Mouse (Mus musculus): ENCODE data around the gene Cdc14b. TPM values are rescaled to one million over a fixed set of nuclear protein-coding genes. Genes with fewer than 3 reads are reported as not detected.

The Cdc14b gene
- 10.6 and 11.8 TPM in 2 replicates for polyA plus RNA-seq (2012; rRNA removed)

DNA sequence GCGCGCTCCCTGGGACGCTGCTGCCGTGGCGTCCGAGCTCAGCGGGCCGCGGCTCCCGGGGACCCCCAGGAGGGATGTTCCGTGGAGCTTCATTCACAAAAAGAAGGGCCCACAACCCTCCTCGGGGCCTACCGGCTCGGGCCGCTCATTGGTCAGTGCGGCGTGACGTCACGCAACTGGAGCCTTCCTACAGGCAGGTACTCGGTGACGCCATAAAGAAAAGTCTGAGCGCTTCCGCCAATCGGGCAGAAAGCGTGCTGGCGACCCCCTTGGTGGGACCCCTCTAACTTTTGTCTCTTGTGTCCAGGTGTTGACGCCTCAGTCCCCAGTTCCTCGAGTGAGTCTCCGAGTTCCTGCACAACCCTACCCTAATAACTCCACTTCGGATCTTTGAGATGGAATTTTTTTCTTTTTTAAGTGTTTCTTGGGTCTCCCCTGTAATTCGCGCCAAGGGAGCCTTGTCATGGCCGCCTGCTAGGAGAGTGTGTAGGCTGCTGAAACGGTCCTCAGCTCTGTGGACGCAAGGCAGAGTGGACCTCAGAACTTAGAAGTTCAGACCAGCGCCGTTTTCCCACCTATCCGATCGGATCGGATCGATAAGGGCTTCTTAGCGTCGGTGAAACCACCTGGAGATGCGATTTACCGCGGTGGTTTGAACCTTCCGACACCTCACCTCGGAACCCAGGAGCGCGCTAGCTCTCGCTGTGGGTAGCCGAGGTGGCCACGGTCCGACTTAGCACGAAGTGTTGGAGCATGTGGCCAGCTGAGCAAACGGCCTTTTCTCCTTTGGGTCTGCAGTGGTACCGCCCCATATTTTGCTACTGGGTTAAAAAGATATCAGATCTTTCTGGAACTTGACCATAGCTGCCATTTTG lies at the start of gene Cdc14b:
Gene Cdc14b (minus strand): TSS at position 412 of the 875 bp plus-strand sequence.
- peak; percentile 40 to 66 for DNase-seq (ENCODE audit: extremely low spot score in 1 of 2, low spot score in 1 of 2)

DNA sequence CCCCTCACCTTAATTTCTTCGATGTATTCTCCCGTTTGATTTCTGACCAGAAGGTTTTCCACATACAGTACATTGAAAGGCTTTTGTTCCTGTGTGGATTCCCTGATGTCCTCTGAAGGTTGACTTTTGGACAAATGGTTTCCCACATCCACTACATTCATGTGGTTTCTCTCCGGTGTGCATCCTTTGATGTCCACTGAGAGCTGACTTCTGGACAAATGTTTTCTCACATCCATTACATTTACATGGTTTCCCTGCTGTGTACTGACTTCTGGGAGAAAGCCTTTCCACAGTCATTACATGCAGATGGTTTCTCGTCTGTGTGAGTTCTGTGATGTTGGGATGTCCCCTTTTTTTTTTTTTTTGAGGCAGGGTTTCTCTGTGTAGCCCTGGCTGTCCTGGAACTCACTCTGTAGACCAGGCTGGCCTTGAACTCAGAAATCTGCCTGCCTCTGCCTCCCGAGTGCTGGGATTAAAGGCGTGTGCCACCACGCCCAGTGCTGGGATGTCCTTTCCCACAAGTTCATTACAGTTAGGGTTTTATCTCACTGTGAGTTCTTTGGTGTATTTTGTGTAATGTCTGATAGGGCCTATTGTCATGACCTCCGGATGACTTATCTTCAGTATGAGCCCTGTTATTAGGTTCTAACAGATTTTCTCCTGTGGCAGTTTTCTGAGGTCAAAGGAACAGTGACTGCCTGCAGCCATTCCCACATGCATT lies 47.6 kb upstream of the Cdc14b start:
- DNase-seq (ENCODE audit: extremely low spot score in 1 of 2, low spot score in 1 of 2), result no peak

DNA sequence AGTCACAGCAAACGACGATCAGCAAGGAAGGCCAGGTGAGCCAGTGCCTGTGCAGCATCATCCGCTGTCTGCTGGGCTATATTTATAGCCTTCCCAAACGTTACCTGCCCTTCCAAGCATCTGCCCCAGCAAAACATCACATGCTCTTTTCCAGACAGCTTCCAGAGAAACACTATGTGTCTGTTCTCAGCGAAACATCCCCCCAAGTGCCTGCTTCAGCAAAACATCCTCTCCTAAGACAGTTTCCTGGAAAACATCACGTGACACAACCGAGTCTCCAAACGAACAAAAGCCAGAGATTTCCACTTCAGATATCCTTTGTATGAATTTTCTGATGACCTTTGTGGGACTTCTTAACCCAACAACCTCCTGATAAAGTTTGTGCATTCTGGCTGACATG lies 45.2 kb upstream of the Cdc14b start:
- DNase-seq (ENCODE audit: extremely low spot score in 1 of 2, low spot score in 1 of 2), result no peak

DNA sequence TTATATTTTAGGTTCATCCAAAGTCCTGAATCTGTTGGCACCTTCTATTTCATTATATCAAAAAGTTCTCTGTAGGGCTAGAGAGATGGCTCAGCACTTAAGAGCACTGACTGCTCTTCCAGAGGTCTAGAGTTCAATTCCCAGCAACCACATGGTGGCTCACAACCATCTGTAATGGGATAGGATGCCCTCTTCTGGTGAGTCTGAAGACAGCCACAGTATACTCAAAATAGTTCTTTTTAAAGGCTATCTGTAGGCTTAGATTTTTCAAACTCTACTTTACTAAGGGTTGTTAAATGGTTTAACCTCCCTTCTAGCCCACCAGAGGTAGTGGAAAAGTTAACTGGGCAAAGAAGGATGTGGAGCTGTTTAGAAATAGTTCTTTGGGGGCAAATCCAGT lies 44.7 kb upstream of the Cdc14b start:
- DNase-seq (ENCODE audit: extremely low spot score in 1 of 2, low spot score in 1 of 2), result no peak

DNA sequence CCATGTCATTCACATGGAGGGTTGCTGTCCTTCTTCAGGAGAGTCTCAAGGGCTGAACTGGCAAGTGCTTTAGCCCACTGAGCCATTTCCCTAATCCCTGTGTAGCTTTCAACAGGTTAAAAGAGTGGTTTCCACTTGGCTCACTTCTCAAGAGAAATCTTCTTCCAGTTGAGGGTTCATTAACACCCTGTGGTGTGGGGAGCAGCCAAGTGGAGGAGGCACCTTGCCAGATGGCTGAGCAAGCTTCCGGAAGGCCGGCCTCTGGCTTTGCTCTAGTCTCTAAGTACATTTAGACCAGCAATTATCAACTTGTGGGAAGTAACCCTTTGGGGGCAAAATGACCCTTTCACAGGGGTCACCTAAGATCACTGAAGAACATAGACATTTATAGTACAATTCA lies 43.3 kb upstream of the Cdc14b start:
- no peak for DNase-seq (ENCODE audit: extremely low spot score in 1 of 2, low spot score in 1 of 2)

DNA sequence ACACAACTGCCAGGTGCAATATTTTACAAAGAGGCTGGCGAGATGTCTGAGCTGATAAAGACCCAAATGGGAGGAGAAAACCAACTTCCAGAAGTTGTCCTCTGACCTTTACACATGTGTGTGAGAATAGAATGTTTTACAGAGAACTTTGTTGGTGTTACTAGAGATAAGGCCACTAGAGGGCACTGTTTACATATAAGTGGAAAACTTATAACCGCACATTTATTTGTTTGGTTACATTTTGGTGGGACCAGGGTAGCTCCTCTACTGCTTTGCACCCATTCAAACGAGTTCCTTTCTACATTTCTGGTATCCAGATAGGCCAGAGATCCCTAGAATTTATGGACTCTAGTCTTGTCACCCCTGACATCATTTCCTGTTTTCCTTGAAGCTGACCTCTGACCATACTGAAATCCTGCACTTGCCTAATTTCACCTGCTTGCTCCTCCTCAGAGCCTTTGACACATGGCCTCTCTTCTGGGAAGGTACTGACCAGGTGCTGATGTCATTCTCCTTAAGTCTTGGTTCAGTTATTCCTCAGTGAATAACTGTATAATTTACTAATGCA lies 40.5 kb upstream of the Cdc14b start:
- peak in 1 of 2 experiments; percentile 82 for DNase-seq (ENCODE audit: extremely low spot score in 1 of 2, low spot score in 1 of 2)

DNA sequence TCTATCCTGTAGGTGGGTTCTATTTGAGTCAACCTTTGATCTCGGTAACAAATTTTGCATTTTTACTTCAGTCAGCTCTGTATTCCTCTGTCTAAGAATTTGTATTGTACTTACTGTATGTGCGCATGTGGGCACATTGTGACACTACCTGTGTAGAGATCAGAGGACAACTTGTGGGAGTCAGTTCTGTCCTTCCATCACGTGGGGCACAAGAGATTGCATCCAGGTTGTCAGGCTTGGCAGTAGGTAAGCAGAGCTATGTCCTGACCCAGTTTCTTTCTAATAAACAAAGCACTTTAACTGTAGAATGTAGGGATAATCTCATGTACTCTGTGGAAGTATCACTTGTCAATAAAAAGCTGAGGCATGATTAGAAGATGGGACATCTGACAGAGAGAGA lies 39.0 kb upstream of the Cdc14b start:
- DNase-seq (ENCODE audit: extremely low spot score in 1 of 2, low spot score in 1 of 2), result no peak

DNA sequence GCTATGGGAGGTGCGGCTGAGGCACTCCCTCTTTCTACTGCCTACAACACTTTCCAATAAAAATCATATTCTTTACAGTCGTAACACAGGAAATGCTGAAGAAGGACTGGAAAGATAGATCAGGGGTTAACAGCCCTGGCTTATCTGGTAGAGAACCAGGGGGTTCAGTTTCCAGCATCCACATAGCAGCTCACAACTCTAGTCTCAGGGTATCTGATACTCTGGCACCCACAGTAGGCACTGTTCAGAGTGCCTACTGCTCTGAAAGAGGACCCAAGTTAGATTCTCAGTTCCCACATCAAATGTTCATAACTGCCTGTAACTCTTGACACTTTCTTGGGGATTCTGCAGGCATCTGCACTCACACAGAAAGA lies 37.8 kb upstream of the Cdc14b start:
- DNase-seq (ENCODE audit: extremely low spot score in 1 of 2, low spot score in 1 of 2), result no peak

DNA sequence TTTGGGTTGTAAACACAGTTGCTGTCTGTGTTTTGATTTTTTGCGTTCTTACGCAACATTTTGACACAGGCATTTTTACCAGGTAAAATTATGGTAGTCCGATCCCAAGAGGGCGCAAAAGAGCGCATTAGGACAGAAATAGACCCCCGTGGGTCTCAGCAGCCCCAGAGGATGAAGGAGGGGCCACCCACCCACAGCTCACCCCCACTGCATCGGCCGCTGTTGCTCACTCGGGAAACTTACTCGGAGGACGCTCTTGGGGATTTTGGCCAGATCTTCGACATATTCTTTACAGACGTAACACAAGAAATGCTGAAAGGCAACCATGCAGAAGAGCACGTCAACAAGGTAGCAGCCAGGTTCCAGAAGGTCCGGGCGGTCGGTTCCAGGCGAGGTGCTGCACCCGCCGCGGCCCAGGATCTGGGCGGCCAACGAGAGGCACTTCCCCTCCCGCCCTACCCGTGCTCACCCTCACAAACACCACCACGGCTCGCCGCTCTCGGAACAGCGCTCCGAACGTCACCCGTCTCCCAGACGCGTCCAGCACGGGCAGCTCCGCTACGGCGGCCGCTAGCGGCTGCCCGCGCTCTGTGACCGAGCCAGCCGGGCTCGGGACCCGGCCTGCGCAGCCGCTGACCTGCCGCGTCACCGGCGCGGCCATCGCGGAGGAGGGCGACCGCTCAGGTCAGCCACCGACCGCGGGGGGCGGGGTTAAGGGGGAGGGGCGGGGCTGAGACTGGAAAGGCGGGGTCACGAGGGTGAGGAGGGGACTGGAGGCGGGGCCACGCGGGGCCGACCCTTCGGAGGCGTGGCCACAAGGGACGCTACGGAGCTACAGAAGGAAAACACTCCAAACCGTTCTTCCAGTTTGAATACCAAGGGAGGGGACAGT lies 37.2 kb upstream of the Cdc14b start, which contains the start of gene Aaed1:
Gene Aaed1 (minus strand): TSS at position 687 of the 892 bp plus-strand sequence.
- DNase-seq (ENCODE audit: extremely low spot score in 1 of 2, low spot score in 1 of 2), result peak; percentile 81 to 92

DNA sequence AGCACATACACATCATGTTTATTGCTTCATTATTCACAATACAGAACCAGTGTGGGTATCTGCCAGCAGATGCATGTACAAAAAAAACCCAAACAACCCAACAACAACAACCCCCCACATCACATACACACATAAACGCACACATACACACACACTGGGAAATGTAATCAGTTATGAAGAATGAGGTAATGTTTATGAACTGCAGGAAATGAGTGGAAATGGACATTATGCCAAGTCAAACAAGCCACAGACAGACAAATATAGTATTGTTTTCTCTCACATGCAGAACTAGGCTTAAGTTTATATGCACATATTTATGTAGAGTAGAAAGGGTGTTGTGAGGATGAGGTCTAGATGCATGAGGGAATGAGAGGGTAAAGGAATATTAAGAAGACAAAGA lies 36.2 kb upstream of the Cdc14b start:
- DNase-seq (ENCODE audit: extremely low spot score in 1 of 2, low spot score in 1 of 2), result no peak

DNA sequence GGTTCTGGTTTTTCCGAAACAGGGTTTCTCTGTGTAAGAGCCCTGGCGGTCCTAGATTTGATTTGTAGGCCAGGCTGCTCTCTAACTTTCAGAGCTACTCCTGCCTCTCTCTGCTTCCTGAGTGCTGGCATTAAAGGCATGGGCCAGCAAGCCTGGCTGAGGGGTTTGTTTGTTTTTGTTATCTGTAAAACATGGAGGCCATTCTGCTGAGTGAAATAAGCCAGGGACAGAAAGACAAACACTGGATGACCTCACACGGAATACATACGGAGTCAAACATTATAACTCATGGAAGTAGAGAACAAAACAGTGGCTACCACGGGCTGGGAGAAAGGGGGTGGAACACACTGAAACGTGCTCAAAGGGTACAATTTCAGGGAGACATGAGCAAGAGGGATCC lies 35.5 kb upstream of the Cdc14b start:
- DNase-seq (ENCODE audit: extremely low spot score in 1 of 2, low spot score in 1 of 2), result no peak

DNA sequence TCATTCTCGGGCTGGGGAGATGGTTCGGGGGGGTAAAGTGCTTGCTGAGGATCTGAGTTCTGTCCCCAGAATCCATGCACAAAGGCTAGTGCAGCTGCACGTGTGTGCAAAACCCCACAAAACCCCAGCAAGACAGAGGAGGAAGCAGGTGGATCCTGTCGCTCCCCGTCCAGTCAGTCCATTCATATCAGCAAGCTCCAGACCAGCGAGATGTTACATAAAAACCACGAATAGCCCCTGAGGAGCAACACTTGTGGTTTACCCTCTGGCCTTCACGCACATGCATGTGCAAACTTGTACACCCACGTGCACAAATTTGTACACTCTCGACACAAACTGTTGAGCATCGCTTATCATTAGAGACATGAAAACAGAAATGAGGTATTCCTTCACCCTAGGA lies 34.8 kb upstream of the Cdc14b start:
- no peak for DNase-seq (ENCODE audit: extremely low spot score in 1 of 2, low spot score in 1 of 2)

DNA sequence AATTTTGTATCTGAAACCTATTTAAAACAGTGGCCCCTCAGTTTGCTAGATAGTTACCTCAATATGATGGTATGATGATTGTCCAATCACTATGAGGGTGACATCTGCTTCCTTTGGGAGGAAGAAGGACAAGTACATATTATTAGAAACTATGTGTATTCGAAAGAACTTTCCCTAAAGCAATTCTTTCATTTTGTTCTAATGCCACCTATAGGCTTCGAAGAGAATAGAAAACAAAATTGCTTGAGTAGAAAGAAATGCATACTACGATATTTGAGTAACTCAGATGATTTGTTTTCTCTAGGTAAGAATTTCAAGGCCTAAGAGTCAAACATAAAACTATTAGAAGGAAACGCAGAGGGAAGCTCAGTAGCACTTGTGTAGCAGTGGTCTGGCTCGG lies 33.9 kb upstream of the Cdc14b start:
- DNase-seq (ENCODE audit: extremely low spot score in 1 of 2, low spot score in 1 of 2), result no peak

DNA sequence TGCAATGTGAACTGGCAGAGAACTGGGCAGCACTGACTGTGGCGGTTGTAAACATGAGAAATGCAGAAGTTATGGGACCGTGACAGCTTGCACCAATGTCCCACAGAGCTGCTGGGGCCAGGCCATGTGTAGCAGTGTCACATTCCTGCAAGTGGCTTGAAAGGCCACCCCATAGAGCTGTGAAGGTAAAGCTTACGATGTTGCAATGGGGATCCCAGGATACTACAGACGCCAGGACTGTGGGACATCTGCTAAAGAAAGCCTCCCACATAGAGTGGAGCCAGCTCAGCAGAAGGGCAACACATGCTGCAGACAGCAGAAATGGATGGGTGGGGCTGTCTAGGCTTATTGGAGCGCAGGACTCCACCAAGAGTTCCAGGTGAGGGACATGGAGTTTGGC lies 32.4 kb upstream of the Cdc14b start:
- DNase-seq (ENCODE audit: extremely low spot score in 1 of 2, low spot score in 1 of 2), result no peak

DNA sequence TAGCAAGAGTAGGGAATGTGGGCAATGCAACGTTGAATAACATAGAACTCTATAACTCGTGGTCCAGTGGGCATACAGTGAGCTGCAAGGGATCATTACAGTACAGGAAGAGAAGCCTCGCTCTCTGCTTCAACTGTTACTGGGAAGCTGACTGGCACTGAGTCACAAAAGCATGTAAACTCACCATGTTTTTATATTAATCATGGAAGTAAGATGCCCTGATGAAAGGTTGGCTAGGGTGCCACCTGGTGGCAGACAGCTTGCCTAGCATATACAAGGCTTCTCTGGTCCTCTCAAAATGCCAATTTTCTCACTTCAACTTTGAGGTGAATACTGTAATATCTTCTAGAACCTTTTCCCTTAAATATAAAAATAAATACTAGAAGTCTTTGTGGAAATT lies 31.0 kb upstream of the Cdc14b start:
- DNase-seq (ENCODE audit: extremely low spot score in 1 of 2, low spot score in 1 of 2), result peak in 1 of 2 experiments; percentile 60

DNA sequence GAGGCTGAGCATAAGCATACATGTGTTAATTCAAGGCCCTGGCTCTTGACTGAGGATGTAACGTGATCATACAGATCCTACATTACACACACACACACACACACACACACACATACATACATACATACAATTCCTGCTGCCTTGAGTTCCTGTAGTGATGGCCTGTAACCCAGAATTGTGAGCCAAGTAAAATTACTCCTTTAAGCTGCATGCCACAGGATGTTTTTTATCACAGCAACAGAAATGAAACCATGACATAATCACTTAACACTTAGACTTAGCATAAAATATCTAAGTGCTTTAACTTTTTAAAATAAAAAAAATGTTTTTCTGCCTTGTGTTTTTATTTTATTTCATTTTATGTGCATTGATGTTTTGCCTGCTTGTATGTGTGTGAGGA lies 24.0 kb upstream of the Cdc14b start:
- DNase-seq (ENCODE audit: extremely low spot score in 1 of 2, low spot score in 1 of 2), result no peak

DNA sequence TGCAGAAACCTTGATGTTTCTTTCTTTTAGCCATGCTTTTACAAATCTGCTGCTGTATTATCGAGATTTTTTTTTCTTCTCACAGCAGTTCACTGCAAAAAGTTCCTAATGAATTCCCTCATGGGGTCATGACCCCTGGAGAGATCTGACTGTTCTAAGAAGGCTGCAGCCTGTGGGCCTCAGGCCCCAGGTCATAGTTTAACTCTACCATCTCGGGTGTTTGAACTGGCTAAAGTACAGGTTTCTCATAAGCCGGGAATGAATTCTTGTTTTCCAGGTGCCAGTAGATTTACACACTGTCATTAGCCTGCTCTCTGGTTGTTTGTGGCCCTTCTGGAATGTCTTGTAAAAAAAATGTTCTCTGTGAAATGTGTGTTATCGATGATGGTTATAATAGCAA lies 11.7 kb upstream of the Cdc14b start:
- no peak for DNase-seq (ENCODE audit: extremely low spot score in 1 of 2, low spot score in 1 of 2)

DNA sequence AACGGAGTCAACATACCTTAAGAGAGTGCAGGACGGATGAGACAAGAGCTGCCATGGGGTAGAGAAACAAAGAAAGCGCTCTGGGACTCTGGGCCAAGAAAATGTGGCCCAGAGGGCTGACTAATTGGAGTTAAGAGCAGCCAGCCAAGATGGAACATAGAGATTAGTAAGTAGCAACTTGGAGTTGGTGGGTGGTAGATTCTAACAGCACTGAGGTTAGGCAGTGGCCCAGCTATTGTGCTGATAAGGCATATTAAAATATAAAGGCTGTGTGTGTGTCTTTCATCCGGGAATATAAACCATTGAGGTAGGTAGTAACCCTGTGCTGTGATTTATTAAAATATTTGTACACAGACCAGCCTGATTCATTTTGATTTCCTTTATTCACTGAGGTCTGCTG lies 11.2 kb upstream of the Cdc14b start:
- DNase-seq (ENCODE audit: extremely low spot score in 1 of 2, low spot score in 1 of 2), result no peak

DNA sequence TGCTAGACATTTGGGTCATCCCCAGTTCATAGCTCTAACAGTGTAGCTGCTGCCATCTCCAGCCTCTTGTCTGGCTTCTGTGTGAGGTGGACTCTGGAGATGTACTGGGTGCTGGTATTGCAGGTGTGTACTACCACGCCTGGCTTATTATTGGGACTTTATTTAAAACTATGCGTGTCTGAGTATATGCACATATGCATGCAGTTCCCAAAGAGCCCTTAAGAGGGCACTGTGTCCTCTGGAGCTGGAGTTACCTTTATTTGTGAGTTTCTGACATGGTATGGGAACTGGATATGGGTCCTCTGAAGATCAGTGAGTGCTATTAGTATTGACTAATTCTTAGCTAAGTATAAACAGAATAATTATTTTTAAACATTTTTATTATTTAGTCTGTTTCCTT lies 9.6 kb upstream of the Cdc14b start:
- DNase-seq (ENCODE audit: extremely low spot score in 1 of 2, low spot score in 1 of 2), result no peak

DNA sequence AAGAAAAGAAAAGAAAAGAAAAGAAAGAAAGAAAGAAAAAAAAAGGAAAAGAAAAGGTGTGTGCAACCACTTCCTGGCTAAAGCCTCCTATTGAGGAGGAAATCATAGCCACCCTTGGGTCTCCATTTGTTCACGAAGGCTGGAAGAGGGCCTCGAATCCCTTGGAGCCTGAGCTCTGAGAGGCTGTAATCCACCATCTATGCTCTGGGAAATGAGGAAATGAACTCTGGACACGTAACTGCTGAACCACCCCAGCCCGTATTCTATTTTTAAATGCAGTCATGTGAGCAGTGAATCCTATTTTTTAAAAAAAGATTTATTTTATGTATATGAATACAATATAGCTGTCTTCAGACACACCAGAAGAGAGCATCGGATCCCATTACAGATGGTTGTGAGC lies 5.8 kb upstream of the Cdc14b start:
- no peak for DNase-seq (ENCODE audit: extremely low spot score in 1 of 2, low spot score in 1 of 2)

DNA sequence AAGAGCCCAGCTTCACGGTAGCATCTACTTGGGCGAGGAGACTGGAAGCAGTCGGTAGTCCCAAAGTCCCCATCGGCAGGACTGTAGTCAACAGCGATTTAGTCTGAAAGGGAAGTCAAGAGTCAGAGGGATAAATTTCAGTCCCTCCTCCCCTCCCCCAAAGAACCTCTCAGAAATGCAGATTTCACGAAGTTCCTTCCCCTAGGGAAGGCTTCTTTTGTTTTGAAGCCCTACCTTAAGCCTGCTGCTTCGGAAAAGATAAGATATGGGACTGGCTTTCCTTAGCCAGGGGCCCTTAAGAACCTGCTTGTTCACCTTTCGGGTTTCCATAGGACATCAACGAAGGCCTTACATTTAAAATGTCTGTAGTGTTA lies 651 bp upstream of the Cdc14b start:
- DNase-seq (ENCODE audit: extremely low spot score in 1 of 2, low spot score in 1 of 2), result no peak
